Mouse (Mus musculus) left cerebral cortex, postnatal 10 days (tissue): ENCODE results near the gene Pde2a. TPM values are rescaled to one million over a fixed set of nuclear protein-coding genes. Genes with fewer than 3 reads are reported as not detected.

Source experiments
- DNase-seq, 2 experiments: peaks; one replicate each; pipeline ENCODE4 v3.0.0; 2021 to 2022; ENCODE audit warnings: low spot score in 2 of 2, mixed read lengths in 1 of 2; ENCODE audit errors: extremely low spot score in 1 of 2
- intact Hi-C: fragments of 180-260 bp; cut with DNase I; formaldehyde crosslinking; loops from one replicate; pipeline ENCODE4 v1.15.1; 2025
- total RNA-seq, 2 experiments: library from RNA; stranded (reverse); gene quantifications; 2 replicates each; pipeline ENCODE4 v1.2.3; 2021

Gene Pde2a
- total RNA-seq, 2 experiments from 2014 or later, result 294 to 295 TPM

- no peak for DNase-seq
- intact Hi-C loops, result no loop called here
Observed at GRCm38 (mm10) chr7:101464927-101465326, 43.4 kb downstream of the Pde2a start.

DNA sequence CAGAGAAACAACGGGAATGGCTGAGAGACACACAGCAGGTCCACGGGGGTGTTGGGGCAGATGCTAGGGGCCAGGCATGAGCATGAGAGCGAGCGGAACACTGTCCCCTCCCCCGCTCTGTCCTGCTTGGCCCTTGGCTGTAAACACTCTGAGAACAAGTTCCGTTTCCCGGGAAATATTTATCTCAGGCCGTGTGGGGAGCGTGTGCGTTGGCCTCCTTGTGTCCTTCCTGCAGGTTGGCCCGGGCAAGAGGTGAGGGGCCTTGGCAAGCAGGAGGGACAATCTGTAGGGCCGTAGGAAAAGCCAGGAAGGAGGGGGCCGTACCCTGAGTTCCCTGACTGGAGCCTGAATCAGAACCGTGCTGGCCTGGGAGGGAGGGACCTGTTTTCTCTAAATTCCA, 43.9 kb downstream of the Pde2a start:
- intact Hi-C loops, result no loop called here
- peak in 1 of 2 experiments; percentile 86 for DNase-seq

- no peak for DNase-seq
- intact Hi-C loops, result no loop called here
Observed at GRCm38 (mm10) chr7:101465850-101466580, 44.5 kb downstream of the Pde2a start.

- intact Hi-C loops, result no loop called here
- no peak for DNase-seq
Observed at GRCm38 (mm10) chr7:101466581-101467081, 45.1 kb downstream of the Pde2a start.

DNA sequence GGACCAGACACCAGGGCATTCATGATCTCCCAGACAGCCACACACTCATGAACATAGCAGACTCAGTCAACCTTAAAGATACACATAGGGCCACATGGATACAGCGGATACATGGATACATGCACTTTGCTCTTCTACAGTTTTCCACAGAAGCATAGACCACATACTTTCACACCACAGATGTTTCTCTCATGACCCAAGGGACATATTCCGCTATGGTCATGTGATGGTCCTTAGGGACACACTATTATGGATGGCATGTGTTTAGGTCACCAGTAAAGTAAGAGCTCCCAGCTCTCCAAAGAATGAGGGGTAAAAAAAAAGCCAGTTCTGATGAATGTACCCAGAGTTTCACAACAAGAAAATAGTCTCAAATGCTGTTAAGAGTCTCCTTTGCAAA, 49.9 kb downstream of the Pde2a start:
- intact Hi-C loops, result no loop called here

GRCm38 (mm10) chr7:101471968-101472480, 50.5 kb downstream of the Pde2a start:
- intact Hi-C loops, result no loop called here
- DNase-seq, result no peak

More for the DNA sequence above, 49.9 kb downstream of the Pde2a start:
- no peak for DNase-seq

DNA sequence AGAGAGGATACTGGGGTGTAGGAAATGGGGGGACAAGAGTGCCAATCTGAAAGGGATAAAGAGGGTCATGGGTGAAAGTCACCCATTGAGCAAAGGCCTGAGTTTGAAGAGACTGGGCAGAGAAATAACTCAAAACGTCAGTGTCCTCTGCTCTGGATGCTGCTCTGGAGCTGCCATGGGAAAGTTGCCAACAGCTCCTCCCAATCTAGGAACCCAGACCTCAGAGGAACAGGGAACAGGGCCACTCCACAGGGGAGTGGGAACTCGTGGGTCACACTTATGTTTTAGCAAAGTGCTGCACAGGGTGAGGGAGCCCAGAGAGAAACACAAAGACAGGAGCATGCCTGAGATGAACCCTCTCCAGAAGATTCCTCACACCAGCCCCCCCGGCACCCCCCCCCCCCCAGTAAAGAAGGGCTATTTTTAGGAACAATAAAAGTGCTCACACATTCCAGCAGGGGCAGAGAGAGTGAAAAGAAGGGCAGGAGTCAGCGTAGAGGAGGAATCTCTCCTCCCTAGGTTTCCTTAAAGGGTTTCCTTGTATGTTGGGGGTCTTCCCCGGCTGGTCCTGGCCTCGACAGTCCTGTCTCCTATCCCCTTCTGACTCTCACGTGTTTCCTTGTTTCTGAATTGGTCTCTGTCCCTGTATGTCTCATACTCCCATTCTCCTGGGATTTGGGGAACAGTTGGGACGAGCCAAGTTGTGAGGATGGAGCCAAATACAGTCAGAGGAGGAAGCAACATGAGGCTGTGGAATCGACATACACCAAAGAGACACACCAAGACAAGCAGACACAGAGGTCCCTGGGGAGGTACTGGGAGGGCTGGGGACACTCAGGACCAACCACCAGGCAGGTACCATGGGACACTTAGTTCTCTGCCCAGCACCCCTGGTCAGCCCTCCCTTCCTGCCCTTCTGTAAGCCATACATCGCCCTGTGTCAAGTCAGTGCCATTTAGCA, 51.4 kb downstream of the Pde2a start:
- intact Hi-C loops, result no loop called here
- no peak for DNase-seq

GRCm38 (mm10) chr7:101474399-101474811, 52.9 kb downstream of the Pde2a start:
- intact Hi-C loops, result no loop called here
- no peak for DNase-seq

DNA sequence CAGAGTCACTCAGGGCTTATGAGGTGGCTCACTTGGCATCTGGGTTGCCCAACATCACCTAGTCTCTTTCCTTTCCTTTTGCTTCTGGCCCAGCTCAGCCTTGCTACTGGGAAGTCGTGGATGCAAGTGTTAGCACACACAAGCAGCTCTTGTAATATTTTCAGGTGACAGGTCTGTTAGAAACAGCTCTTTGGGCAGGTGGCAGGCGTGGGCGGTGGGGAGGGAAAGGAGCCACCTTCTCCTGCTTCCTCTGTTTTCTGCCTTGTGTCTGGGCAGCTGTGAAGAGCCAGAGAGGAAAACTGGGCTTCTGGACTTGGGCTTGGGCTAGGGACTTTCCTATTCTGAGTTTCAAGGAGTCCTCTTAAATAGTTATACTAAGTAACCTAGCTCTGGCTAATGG, 54.5 kb downstream of the Pde2a start:
- intact Hi-C loops, result no loop called here
- no peak for DNase-seq

DNA sequence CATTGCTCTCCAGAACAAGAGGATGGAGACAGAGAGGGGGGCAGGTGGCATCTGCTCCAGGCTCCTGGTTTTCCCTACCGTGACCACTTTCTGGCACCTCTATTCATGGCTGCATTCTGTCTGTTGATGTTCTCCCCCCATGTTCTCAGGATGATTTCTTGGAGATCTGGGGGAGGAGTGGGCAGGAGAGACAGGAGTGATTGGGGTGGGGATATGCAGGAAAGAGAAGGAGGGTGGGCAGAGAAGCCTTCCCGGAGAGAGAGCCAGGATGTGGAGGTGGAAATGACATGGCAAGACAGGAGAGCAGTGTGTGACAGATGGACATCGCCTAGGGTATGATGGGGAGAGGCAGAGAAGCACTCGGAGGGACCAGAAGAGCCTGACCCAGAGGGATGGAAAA, 55.0 kb downstream of the Pde2a start:
- DNase-seq, result no peak
- intact Hi-C loops, result no loop called here

DNA sequence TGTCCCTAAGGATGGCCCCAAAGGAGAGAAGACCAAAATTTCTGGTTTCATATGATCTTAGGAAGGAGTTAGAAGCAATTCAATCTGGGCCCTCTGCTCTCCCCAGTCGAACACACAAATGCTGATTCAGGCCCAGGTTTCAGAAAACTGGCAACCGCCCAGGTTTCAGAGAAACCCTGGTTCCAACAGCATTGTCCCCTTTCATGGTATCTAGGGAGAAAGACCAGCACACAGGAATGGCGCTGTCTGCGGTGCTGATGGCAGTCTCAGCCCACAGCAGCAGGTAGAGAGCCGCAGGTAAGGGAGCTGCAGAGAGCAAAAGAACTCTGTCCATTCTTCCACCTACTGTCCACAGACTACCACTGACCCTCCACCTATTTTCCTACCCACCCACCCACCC, 55.7 kb downstream of the Pde2a start:
- intact Hi-C loops, result no loop called here
- DNase-seq, result no peak

DNA sequence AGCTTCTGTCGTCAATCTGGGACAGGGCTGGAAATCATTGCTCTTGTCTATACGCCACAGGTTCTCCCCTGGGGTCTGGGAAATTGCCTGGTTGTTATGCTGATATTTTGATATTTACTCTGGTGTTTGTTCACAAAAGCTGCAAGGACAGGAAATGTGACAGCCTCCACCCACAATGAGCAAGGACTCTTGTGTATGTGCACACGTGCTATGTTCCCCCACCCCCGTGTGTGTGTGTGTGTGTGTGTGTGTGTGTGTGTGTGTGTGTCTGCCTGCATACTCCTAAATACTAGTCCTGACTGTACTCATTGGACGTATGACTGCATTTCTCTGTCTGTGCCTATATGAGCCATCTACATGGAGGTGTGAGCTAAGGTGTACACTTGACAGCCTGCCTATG, 56.6 kb downstream of the Pde2a start:
- no peak for DNase-seq
- intact Hi-C loops, result no loop called here

DNA sequence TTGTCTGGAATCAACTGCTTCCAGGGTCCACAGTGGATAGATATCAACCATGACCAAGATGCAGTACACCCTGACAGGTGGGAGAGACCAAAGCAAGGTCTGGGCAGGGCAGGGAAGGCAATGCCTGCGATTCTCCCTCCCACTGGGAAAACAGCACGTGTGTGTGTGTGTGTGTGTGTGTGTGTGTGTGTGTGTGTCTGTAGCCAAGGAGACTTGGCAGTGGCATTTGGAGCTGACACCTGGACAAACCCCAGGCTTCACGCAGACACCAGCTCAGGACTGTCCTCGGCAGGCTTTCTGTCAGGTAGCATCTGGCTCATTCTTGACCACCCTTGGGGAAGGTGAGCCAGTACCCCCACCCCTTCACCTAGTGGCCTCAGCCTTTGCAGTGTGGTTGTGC, 58.4 kb downstream of the Pde2a start:
- intact Hi-C loops, result no loop called here
- DNase-seq, result no peak

DNA sequence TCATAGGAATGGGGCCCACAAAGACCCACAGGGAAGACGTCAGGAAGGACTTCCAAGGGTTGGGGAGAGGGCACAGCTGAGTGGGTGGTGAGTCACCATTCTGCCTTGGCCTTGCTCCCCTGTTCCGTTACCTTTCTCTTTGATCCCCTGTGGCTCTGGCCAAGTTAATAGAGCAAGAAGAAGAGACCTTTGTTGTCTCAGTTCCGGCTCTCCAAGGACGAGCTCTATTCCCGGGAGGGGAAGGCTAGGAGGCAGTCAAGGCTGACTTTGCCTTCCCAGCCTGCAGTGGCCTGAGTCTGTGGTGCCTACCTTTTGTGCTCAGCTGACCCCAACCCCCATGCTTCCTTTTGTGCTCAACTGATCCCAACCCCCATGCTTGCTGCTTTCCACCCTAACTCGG, 59.2 kb downstream of the Pde2a start:
- no peak for DNase-seq
- intact Hi-C loops, result no loop called here

GRCm38 (mm10) chr7:101481872-101482498, 60.5 kb downstream of the Pde2a start:
- no peak for DNase-seq
- intact Hi-C loops, result no loop called here

GRCm38 (mm10) chr7:101482499-101483081, 61.1 kb downstream of the Pde2a start:
- DNase-seq, result no peak
- intact Hi-C loops, result no loop called here

DNA sequence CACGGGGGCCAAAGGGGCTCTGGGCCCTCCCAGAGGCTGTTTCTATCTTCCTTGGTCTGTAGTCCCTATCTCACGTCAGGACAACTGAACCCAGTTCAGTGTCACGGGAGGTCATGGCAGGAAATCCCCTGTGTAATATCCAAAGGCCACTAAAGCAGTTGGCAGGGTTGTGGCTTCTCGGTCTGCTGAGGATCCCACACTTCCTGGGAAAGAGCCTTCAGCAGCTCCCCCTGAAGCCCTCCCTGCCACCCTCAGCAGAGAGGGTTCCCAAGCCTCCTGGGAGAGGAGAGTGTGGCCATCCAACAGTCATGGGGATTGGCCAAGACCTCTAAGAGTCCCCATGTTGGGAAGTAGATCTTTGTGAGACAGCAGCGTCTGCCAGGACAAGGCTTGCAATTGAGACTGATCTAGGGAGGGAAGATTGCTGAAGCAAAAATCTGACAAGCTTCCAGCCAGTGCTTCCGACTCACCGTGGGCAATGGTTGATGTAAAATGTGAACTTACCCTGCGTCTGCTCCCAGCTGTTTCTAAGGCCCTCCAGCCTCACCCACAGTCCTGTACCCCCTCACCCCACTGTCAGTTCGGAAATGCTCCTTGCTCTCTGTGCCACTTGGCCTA, 62.1 kb downstream of the Pde2a start:
- intact Hi-C loops, result no loop called here
- DNase-seq, result no peak

GRCm38 (mm10) chr7:101487102-101487501, 65.6 kb downstream of the Pde2a start:
- intact Hi-C loops, result no loop called here
- no peak for DNase-seq
